Mouse (Mus musculus): ENCODE measurements around the gene Cntfr. TPM values are rescaled to one million over a fixed set of nuclear protein-coding genes. Genes with fewer than 3 reads are reported as not detected.
"Not testable (repeated sequence)": the region's sequence is repeated elsewhere in the genome, so short reads cannot be mapped to it uniquely, and the experiment has no call there.

Gene Cntfr
- polyA plus RNA-seq, 1 experiment from 2014 or later, result 0.22 TPM

GRCm38 (mm10) chr4:41684931-41685453 lies 11.9 kb downstream of the Cntfr start:
- not testable (repeated sequence) for H3K9me3 ChIP-seq (replicated peaks; ENCODE audit: control insufficient read depth, low read length); H3K4me3 ChIP-seq (ENCODE audit: low read depth, low read length); ATAC-seq (ENCODE audit: low read depth); H3K27ac ChIP-seq (ENCODE audit: low read length); H3K36me3 ChIP-seq (ENCODE audit: control insufficient read depth, insufficient read depth); H3K4me2 ChIP-seq (ENCODE audit: low read depth, low read length); H3K9ac ChIP-seq (ENCODE audit: low read depth, low read length); H3K4me1 ChIP-seq (ENCODE audit: control insufficient read depth, low read depth, low read length)
- peaks cover 13% of the 10 kb centered on the region for H3K27me3 ChIP-seq (ENCODE audit: control insufficient read depth, insufficient read depth, low read depth, low read length)
- WGBS (ENCODE audit: insufficient replicate concordance), result 4% methylated on average over 14 of the region's 14 CpGs

DNA sequence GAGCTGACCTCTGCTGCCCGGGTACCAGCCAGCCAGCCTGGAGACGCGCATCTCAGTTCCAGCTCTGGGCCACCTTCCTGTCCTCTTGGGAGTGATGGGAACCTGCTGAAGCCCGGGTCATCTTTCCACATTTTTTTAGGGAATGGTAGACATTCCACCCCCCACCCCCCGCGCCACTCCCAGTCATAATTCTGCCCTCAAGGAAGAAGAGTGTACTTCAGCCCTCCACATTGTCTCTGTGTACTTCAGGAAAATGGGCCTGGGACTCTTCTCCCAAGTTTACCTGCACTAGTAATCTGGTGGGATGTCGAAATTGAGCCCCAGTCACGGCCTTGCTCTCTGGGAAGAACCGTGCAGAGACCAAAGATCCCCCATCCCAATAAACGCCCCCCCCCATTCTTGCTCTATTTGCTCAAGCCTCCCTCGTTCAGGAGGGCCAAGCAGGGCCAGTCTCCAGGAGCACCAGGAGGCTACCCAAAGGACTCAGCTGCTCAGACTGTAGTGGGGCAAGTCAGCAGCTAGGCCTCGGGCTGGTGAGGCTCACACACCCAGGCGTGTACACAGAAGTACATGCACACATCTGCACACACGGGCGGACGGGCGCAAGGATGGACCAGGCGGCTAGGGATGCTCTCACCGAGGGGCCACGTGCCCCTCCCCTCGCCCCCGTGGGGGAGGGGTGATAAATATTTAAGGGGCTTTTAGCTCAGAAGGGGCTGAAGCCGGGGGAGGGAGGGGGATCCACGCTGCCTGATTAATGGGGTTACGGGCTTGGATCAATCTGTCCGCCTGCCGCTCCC lies 12.6 kb downstream of the Cntfr start:
- not testable (repeated sequence) for H3K36me3 ChIP-seq (ENCODE audit: control insufficient read depth, insufficient read depth); H3K9ac ChIP-seq (ENCODE audit: low read depth, low read length); ATAC-seq (ENCODE audit: low read depth); H3K9me3 ChIP-seq (replicated peaks; ENCODE audit: control insufficient read depth, low read length); H3K4me3 ChIP-seq (ENCODE audit: low read depth, low read length); H3K27ac ChIP-seq (ENCODE audit: low read length); H3K4me1 ChIP-seq (ENCODE audit: control insufficient read depth, low read depth, low read length); H3K4me2 ChIP-seq (ENCODE audit: low read depth, low read length)
- 4% methylated on average over 22 of the region's 27 CpGs for WGBS (ENCODE audit: insufficient replicate concordance)
- peaks cover 13% of the 10 kb centered on the region for H3K27me3 ChIP-seq (ENCODE audit: control insufficient read depth, insufficient read depth, low read depth, low read length)

DNA sequence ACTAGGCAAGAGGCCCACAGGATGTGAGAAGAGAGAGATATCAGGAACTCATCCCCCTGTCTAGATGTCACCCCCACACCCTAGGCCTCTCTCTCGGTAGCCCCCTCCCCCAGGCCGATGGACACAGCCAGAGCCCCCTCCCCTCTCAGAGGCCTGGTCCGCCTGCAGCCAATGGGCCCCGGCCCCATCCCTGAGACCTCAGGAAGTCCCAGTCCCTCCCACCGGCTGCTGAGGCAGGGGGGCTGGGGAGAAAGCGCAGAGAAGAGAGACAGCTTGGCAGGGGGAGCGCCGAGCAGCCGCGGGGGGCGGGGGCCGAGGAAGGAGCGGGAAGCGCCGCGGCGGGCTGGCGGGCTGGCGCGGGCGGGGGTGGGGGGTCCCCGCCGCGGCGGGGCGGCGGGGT lies 13.6 kb downstream of the Cntfr start:
- peaks cover 13% of the 10 kb centered on the region for H3K27me3 ChIP-seq (ENCODE audit: control insufficient read depth, insufficient read depth, low read depth, low read length)
- H3K9me3 ChIP-seq (replicated peaks; ENCODE audit: control insufficient read depth, low read length); H3K4me1 ChIP-seq (ENCODE audit: control insufficient read depth, low read depth, low read length); H3K27ac ChIP-seq (ENCODE audit: low read length); H3K9ac ChIP-seq (ENCODE audit: low read depth, low read length); H3K36me3 ChIP-seq (ENCODE audit: control insufficient read depth, insufficient read depth); H3K4me3 ChIP-seq (ENCODE audit: low read depth, low read length); H3K4me2 ChIP-seq (ENCODE audit: low read depth, low read length); ATAC-seq (ENCODE audit: low read depth): not testable (repeated sequence)
- WGBS (ENCODE audit: insufficient replicate concordance), result 0% methylated on average over 4 of the region's 27 CpGs

- H3K9me3 ChIP-seq (replicated peaks; ENCODE audit: control insufficient read depth, low read length), result no peaks in the 10 kb centered on the region
- no peak overlapping the region for H3K4me3 ChIP-seq (ENCODE audit: low read depth, low read length)
- 8% methylated on average over 6 of the region's 6 CpGs for WGBS (ENCODE audit: insufficient replicate concordance)
- no peaks in the 10 kb centered on the region for H3K4me1 ChIP-seq (ENCODE audit: control insufficient read depth, low read depth, low read length)
- no peak overlapping the region for H3K27ac ChIP-seq (ENCODE audit: low read length)
- H3K36me3 ChIP-seq (ENCODE audit: control insufficient read depth, insufficient read depth), result no peaks in the 10 kb centered on the region
- H3K4me2 ChIP-seq (ENCODE audit: low read depth, low read length), result no peak overlapping the region
- H3K9ac ChIP-seq (ENCODE audit: low read depth, low read length), result no peak overlapping the region
- peaks cover 13% of the 10 kb centered on the region for H3K27me3 ChIP-seq (ENCODE audit: control insufficient read depth, insufficient read depth, low read depth, low read length)
- no peak for ATAC-seq (ENCODE audit: low read depth)
Observed at GRCm38 (mm10) chr4:41682789-41683188, 14.1 kb downstream of the Cntfr start.

- Histone ChIP-seq H3K4me2 (ENCODE audit: low read depth, low read length) (no peak overlapping the region), H3K27me3 (ENCODE audit: control insufficient read depth, insufficient read depth, low read depth, low read length) (peaks cover 13% of the 10 kb centered on the region), H3K36me3 (ENCODE audit: control insufficient read depth, insufficient read depth) (no peaks in the 10 kb centered on the region), H3K9ac (ENCODE audit: low read depth, low read length) (no peak overlapping the region), H3K27ac (ENCODE audit: low read length) (no peak overlapping the region), H3K4me1 (ENCODE audit: control insufficient read depth, low read depth, low read length) (no peaks in the 10 kb centered on the region), H3K9me3 (replicated peaks; ENCODE audit: control insufficient read depth, low read length) (no peaks in the 10 kb centered on the region), H3K4me3 (ENCODE audit: low read depth, low read length) (no peak overlapping the region)
- 58% methylated on average over 10 of the region's 10 CpGs for WGBS (ENCODE audit: insufficient replicate concordance)
- ATAC-seq (ENCODE audit: low read depth), result no peak
Observed at GRCm38 (mm10) chr4:41681947-41682346, 14.9 kb downstream of the Cntfr start.

GRCm38 (mm10) chr4:41681176-41681575 lies 15.7 kb downstream of the Cntfr start:
- peaks cover 13% of the 10 kb centered on the region for H3K27me3 ChIP-seq (ENCODE audit: control insufficient read depth, insufficient read depth, low read depth, low read length)
- WGBS (ENCODE audit: insufficient replicate concordance), result 53% methylated on average over 4 of the region's 4 CpGs
- ATAC-seq (ENCODE audit: low read depth), result no peak

DNA sequence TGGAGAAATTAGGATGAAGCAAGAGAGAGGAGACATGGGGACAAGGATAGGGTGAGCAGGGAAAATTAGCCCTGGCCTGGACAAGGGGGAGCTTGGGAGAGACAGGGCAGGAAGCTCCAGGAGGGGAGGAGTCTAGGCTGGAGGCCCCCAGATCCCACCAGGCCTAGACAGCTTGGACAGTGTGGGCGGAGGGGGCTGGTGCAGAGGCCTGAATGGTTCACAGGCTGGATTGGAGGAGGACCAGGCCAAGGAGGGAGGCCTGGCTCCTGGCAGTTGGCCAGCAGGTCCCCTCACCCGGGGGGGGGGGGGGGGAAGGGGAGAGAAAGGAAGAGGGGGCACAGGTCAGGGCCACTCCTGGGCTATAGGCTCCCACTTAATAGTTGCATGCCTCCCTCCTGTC lies 17.6 kb downstream of the Cntfr start:
- Histone ChIP-seq H3K4me2 (ENCODE audit: low read depth, low read length) (no peak overlapping the region), H3K27ac (ENCODE audit: low read length) (no peak overlapping the region)
- ATAC-seq (ENCODE audit: low read depth), result no peak

More at GRCm38 (mm10) chr4:41681176-41681575, 15.7 kb downstream of the Cntfr start:
- Histone ChIP-seq H3K9ac (ENCODE audit: low read depth, low read length) (no peak overlapping the region), H3K27ac (ENCODE audit: low read length) (no peak overlapping the region), H3K4me3 (ENCODE audit: low read depth, low read length) (no peak overlapping the region), H3K4me1 (ENCODE audit: control insufficient read depth, low read depth, low read length) (no peaks in the 10 kb centered on the region), H3K4me2 (ENCODE audit: low read depth, low read length) (no peak overlapping the region), H3K9me3 (replicated peaks; ENCODE audit: control insufficient read depth, low read length) (no peaks in the 10 kb centered on the region), H3K36me3 (ENCODE audit: control insufficient read depth, insufficient read depth) (no peaks in the 10 kb centered on the region)

DNA sequence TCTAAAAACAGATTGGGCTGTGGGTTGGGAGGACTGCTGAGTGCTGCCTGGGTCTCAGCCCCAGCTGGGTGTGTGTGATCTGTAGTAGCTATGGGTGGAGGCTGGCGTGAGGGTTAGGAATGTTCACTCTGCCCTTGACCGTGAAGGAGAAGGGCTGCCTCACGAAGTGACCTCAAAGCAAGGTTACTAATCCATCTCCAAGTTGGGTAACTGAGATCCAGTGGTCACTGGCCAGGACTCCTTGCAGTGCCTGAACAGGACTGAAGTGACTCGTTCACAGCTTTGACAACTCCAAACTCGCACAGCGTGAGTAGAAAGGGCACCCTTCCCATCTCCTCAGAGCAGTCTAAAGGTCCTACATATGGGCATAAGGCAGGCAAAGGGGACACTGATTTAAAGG lies 18.0 kb downstream of the Cntfr start:
- no peak for ATAC-seq (ENCODE audit: low read depth)
- Histone ChIP-seq H3K9me3 (replicated peaks; ENCODE audit: control insufficient read depth, low read length) (no peaks in the 10 kb centered on the region), H3K4me2 (ENCODE audit: low read depth, low read length) (no peak overlapping the region), H3K4me3 (ENCODE audit: low read depth, low read length) (no peak overlapping the region), H3K4me1 (ENCODE audit: control insufficient read depth, low read depth, low read length) (no peaks in the 10 kb centered on the region), H3K27me3 (ENCODE audit: control insufficient read depth, insufficient read depth, low read depth, low read length) (peaks cover 13% of the 10 kb centered on the region), H3K36me3 (ENCODE audit: control insufficient read depth, insufficient read depth) (no peaks in the 10 kb centered on the region), H3K9ac (ENCODE audit: low read depth, low read length) (no peak overlapping the region), H3K27ac (ENCODE audit: low read length) (no peak overlapping the region)
- WGBS (ENCODE audit: insufficient replicate concordance), result 59% methylated on average over 6 of the region's 6 CpGs

More for the DNA sequence above, 17.6 kb downstream of the Cntfr start:
- Histone ChIP-seq H3K9ac (ENCODE audit: low read depth, low read length) (no peak overlapping the region), H3K4me3 (ENCODE audit: low read depth, low read length) (no peak overlapping the region), H3K9me3 (replicated peaks; ENCODE audit: control insufficient read depth, low read length) (no peaks in the 10 kb centered on the region), H3K4me1 (ENCODE audit: control insufficient read depth, low read depth, low read length) (no peaks in the 10 kb centered on the region), H3K27me3 (ENCODE audit: control insufficient read depth, insufficient read depth, low read depth, low read length) (peaks cover 15% of the 10 kb centered on the region), H3K36me3 (ENCODE audit: control insufficient read depth, insufficient read depth) (no peaks in the 10 kb centered on the region)
- whole genome bisulfite sequencing (ENCODE audit: insufficient replicate concordance), result 43% methylated on average over 1 of the region's 2 CpGs

- no peak overlapping the region for H3K27ac ChIP-seq (ENCODE audit: low read length)
- H3K9me3 ChIP-seq (replicated peaks; ENCODE audit: control insufficient read depth, low read length), result no peaks in the 10 kb centered on the region
- H3K27me3 ChIP-seq (ENCODE audit: control insufficient read depth, insufficient read depth, low read depth, low read length), result peaks cover 5% of the 10 kb centered on the region
- no peak for ATAC-seq (ENCODE audit: low read depth)
- WGBS (ENCODE audit: insufficient replicate concordance), result 54% methylated on average over 13 of the region's 13 CpGs
- H3K9ac ChIP-seq (ENCODE audit: low read depth, low read length), result no peak overlapping the region
- no peak overlapping the region for H3K4me2 ChIP-seq (ENCODE audit: low read depth, low read length)
- no peaks in the 10 kb centered on the region for H3K36me3 ChIP-seq (ENCODE audit: control insufficient read depth, insufficient read depth)
- no peak overlapping the region for H3K4me3 ChIP-seq (ENCODE audit: low read depth, low read length)
- no peaks in the 10 kb centered on the region for H3K4me1 ChIP-seq (ENCODE audit: control insufficient read depth, low read depth, low read length)
Observed at GRCm38 (mm10) chr4:41677006-41677629, 19.8 kb downstream of the Cntfr start.
